Mouse (Mus musculus) lung, adult 2 months (tissue): ENCODE data around the gene Dscam.

Experiments used
- CTCF ChIP-seq: fragments of 200-500 bp; IDR thresholded peaks from 2 replicates; pipeline ENCODE4 v1.5.1; 2011; ENCODE audit warnings: mild to moderate bottlenecking, low read length, control low read depth; ENCODE audit not compliant: insufficient read depth
- POLR2A ChIP-seq: fragments of 200-500 bp; IDR thresholded peaks from 2 replicates; pipeline ENCODE4 v1.6.1; 2011; ENCODE audit warnings: low read depth, mild to moderate bottlenecking, control low read depth, low read length, borderline replicate concordance; ENCODE audit errors: extremely low read depth

DNA sequence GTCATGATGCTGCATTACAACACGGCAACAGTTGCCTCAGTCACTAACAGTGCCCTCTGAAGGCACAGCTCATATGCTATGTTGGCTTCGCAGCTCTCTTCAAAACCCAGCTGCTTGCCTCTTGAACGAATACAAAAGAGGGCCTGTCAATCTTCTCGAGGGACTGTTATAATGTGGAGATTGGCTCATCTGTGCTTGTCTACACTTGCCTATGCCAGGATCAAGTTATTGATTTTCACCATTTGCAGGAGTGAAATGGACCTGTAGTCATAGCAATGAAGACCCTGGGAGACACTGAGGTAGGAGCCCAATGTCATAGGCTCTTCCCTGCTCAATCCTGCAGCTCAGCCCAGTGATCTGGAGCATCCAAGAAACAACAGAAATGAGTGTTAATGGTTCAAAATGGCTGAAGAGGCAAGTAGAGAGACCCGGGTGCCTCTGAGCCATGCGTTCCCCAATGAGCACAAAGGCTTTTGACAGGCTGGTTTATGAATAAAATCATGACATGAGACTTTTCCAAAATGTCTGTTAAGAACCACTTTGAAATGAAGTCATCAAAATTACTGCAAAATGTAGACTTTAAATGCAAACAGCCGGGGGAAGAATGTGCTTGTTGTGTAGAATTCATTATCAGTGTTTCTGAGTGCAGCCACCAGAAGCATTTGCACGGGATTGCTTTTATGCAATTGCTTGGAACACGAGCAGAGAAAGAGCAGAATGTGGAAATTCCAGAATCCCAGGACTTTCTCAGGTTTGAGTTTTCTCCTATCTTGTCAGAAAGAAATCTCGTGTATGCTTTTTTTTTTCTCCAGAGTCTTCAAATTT lies 35.3 kb downstream of the Dscam start:
- no peak for TF ChIP-seq CTCF
- TF ChIP-seq POLR2A: no peak
